Mouse (Mus musculus) liver, postnatal 0 days (tissue): ENCODE data around the gene Atxn1.

ENCODE experiments used
- CTCF ChIP-seq: sonication (generic); IDR thresholded peaks from 2 replicates; pipeline ENCODE4 v1.5.1; 2016; ENCODE audit warnings: antibody characterized with exemption, low read depth
- EP300 ChIP-seq: IDR thresholded peaks from 2 replicates; pipeline ENCODE4 v1.6.1; 2016; ENCODE audit warnings: antibody characterized with exemption, low read depth, mild to moderate bottlenecking

GRCm38 (mm10) chr13:45888953-45889749 lies 75.7 kb downstream of the Atxn1 start:
- TF ChIP-seq CTCF (no peak), EP300 (no peak)
